ENCODE assay signal across 8 mouse cellular contexts in genomic region chr2:181671326-181671725, GRCm38 (mm10). TPM values are rescaled to one million over a fixed set of nuclear protein-coding genes. Genes with fewer than 3 reads are reported as not detected.
DNase-seq lines count a peak whose midpoint lies in the region; ATAC-seq and TF ChIP-seq lines count a peak whose summit lies in the region.

Gene Sox18, minus strand, starts transcription at chr2:181671640.

- peak within 1 kb of the TSS; percentile 61 for H3K27ac ChIP-seq in embryonic facial prominence, embryonic 10.5 days (replicated peaks)
- peak within 1 kb of the TSS; percentile 84 for H3K27ac ChIP-seq in heart, embryonic 10.5 days
- no peak within 1 kb of the TSS for H3K27ac ChIP-seq in liver, embryonic 15.5 days (replicated peaks)
- H3K27ac ChIP-seq in olfactory bulb, adult 2 months (ENCODE audit: insufficient read depth, low read depth, low read length) = no peak within 1 kb of the TSS

- no peak within 1 kb of the TSS; the same call in 1 of the 2 replicates for H3K9ac ChIP-seq in liver, embryonic 15.5 days

- H3K4me1 ChIP-seq in embryonic facial prominence, embryonic 10.5 days = peaks cover 51% of the 10 kb centered on the region
- peaks cover 43% of the 10 kb centered on the region for H3K4me1 ChIP-seq in heart, embryonic 10.5 days
- H3K4me1 ChIP-seq in liver, embryonic 15.5 days (replicated peaks) = peaks cover 19% of the 10 kb centered on the region
- H3K4me1 ChIP-seq in olfactory bulb, adult 2 months (ENCODE audit: control insufficient read depth, insufficient read depth, low read length) = peaks cover 18% of the 10 kb centered on the region

- H3K9me3 ChIP-seq in embryonic facial prominence, embryonic 10.5 days = no peaks in the 10 kb centered on the region
- no peaks in the 10 kb centered on the region; the same call in 1 of the 2 replicates for H3K9me3 ChIP-seq in heart, embryonic 10.5 days
- H3K9me3 ChIP-seq in liver, embryonic 15.5 days (replicated peaks) = no peaks in the 10 kb centered on the region

- WGBS in embryonic facial prominence, embryonic 10.5 days = under 1% methylated on average over 43 of the region's 43 CpGs
- WGBS in heart, embryonic 10.5 days = under 1% methylated on average over 43 of the region's 43 CpGs
- under 1% methylated on average over 43 of the region's 43 CpGs for WGBS in liver, embryonic 15.5 days (ENCODE audit: insufficient replicate concordance)
- WGBS in olfactory bulb, adult 2 months = 1% methylated on average over 43 of the region's 43 CpGs

- ATAC-seq in liver, embryonic 15.5 days (ENCODE audit: insufficient read depth) = no peak

- H3K27me3 ChIP-seq in embryonic facial prominence, embryonic 10.5 days (replicated peaks; ENCODE audit: low read depth, poor library complexity, severe bottlenecking) = peaks cover 81% of the 10 kb centered on the region
- peaks cover 73% of the 10 kb centered on the region for H3K27me3 ChIP-seq in heart, embryonic 10.5 days (ENCODE audit: insufficient read depth, poor library complexity, severe bottlenecking)
- peaks cover 80% of the 10 kb centered on the region for H3K27me3 ChIP-seq in liver, embryonic 15.5 days

- DNase-seq in layer of hippocampus, adult 18-20 months (ENCODE audit: low spot score in 2 of 2) = peak in 1 of 2 experiments; percentile 39
- no peak for DNase-seq in layer of hippocampus, adult 9-10 months (ENCODE audit: low spot score)
- peak; percentile 70 for DNase-seq in embryonic facial prominence, embryonic 10.5 days (ENCODE audit: low spot score)
- DNase-seq in heart, embryonic 10.5 days (ENCODE audit: low spot score) = no peak
- peak; percentile 62 for DNase-seq in kidney, adult 9 months
- no peak for DNase-seq in right cerebral cortex, postnatal 4 days

- H3K4me2 ChIP-seq in liver, embryonic 15.5 days = peak within 1 kb of the TSS; percentile 44

- no peak for TF ChIP-seq POLR2A in olfactory bulb, adult 2 months (IDR thresholded peaks at IDR 0.05; ENCODE audit: insufficient read depth, low read depth, low read length)

- peak within 1 kb of the TSS; percentile 60 for H3K4me3 ChIP-seq in embryonic facial prominence, embryonic 10.5 days
- peak within 1 kb of the TSS; percentile 71 for H3K4me3 ChIP-seq in heart, embryonic 10.5 days
- peak within 1 kb of the TSS; percentile 40 for H3K4me3 ChIP-seq in liver, embryonic 15.5 days (replicated peaks)
- peak within 1 kb of the TSS; percentile 44 for H3K4me3 ChIP-seq in olfactory bulb, adult 2 months (ENCODE audit: insufficient read depth, low read depth, low read length)

- no peak for TF ChIP-seq CTCF in olfactory bulb, adult 2 months (IDR thresholded peaks at IDR 0.05; ENCODE audit: insufficient read depth, low read depth, low read length)

- no peaks in the 10 kb centered on the region for H3K36me3 ChIP-seq in embryonic facial prominence, embryonic 10.5 days (replicated peaks)
- H3K36me3 ChIP-seq in heart, embryonic 10.5 days = peaks cover 4% of the 10 kb centered on the region; the same call in 1 of the 2 replicates
- H3K36me3 ChIP-seq in liver, embryonic 15.5 days (replicated peaks) = no peaks in the 10 kb centered on the region

RNA-seq across cellular contexts. Expression of gene Sox18, which starts in this region (rescaled TPM):
- 10 to 100 TPM; 11.3 to 12.6 TPM for total RNA-seq in layer of hippocampus, adult 18-20 months (2021)
- 21.8 and 25.2 TPM in 2 replicates for polyA plus RNA-seq in embryonic facial prominence, embryonic 10.5 days (2016; fragmentation: Nextera tagmentation; extraction: Ambion mirVana)
- 22.1 and 25.0 TPM in 2 replicates for polyA plus RNA-seq in heart, embryonic 10.5 days (2016; fragmentation: Nextera tagmentation; extraction: Ambion mirVana)
- polyA plus RNA-seq in liver, embryonic 15.5 days (2015; fragmentation: Nextera tagmentation; extraction: Ambion mirVana) = 6.7 and 8.0 TPM in 2 replicates
- not detected in 2 replicates for polyA plus RNA-seq in olfactory bulb, adult 2 months (2012; ENCODE audit: insufficient read depth, insufficient read length, low replicate concordance, missing spikeins)

Comparison
In these comparisons a context has a peak if more than half of its experiments do, and no peak if none do; other contexts are left out.
1. DNase-seq: peak in embryonic facial prominence, embryonic 10.5 days (single experiment) and kidney, adult 9 months (single experiment); none in layer of hippocampus, adult 9-10 months (single experiment), heart, embryonic 10.5 days (single experiment) and right cerebral cortex, postnatal 4 days (single experiment).
2. H3K27ac ChIP-seq: peak in embryonic facial prominence, embryonic 10.5 days (single experiment) and heart, embryonic 10.5 days (single experiment); none in liver, embryonic 15.5 days (single experiment) and olfactory bulb, adult 2 months (single experiment).
3. Peak in every context shown above with its lines, with median percentiles within 50 percentile points of each other: H3K4me3 ChIP-seq.